Mouse (Mus musculus): ENCODE measurements around the gene Carf. TPM values are rescaled to one million over a fixed set of nuclear protein-coding genes. Genes with fewer than 3 reads are reported as not detected.

Gene Carf
- 1.8 and 2.3 TPM in 2 replicates for polyA plus RNA-seq (2012; rRNA removed)

DNA sequence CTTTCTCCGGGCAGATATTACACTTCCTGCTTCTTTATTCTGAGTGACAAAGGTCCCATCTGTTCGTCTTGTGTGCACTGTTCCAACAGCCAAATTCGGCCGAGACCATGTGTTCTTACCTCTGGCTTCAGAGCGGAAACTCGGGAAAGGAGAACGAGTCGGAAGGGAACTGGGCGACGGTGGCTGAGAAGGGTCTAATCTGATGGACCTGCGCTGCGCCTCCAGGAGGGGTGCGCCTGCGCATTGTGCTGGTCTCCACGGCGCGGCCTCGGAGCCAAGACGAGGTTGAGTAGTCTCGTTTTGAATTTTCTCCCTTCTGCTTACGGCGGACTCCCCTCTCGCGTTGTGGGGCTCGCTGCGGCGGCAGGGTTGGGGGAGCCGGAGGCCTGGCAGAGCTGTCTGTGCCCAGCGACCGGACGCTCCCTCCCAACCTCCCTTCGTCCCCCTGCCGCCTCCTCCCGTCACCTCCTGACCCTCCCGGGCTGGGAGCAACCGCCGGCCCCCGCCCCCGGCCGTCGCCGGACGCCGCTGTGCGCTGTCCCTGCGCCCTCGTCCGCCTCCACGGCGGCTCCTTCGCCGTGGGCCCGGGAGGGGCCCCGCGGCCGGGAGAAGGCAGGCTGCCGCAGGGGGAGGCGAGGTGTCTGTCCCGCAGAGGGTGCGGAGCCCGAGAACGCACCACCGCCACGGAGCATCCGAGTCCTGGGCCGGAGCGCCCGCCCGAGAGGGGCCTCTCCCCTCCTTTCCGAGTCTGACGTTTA, at the start of gene Carf, which contains the start of gene Wdr12:
Carf (plus strand) TSS at position 224 of the 758 bp plus-strand sequence.
Wdr12 (minus strand) TSS at position 622 of the 758 bp plus-strand sequence.

DNA sequence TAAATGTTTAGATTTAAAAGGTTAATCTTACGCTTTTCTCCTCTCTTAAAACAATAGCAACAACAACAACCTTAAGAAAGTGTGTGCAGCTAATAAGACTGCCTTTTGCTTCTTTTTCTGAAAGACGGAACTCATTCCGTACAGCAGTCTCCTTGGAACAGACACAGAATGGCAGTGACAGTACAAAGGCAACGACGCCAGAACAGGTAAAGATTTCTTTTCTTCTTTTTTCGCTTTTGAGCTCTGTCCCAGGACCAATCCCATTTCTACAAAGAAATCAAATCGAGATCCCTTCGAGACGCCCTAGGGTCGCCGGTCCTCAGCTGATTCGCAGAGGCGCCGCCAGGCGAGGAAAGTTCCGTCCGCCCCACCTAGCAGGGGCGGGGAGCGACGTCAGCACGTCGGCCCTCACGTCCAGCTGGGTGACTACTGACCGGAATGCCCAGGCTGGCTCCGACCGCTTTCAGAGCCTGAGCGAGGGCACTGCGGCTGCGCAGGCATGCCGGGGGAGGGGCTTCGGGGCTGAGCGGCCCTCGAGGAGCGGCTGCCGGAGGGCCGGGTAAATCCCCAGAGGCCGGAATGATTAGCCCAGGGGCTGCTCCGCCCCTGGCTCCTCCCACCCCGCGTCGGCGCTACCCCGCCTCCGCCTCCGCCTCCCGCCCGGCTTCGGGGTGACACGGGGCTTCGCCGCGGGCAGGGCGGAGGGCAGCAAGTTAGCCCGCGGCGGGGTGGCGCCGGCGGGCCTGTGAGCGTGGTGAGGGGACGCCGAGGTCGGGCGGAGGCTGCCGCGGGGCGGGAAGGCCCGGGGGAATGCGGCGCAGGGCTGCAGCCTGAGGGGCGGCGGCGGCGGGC, 82.1 kb downstream of the Carf start, which contains the start of gene Nbeal1:
Nbeal1 (plus strand) TSS at position 668 of the 852 bp plus-strand sequence.

Other genes with a start within 250 kb of the Carf start
- 2.4 and 2.8 TPM in 2 replicates for gene Fam117b, start 185.2 kb upstream of the Carf start, polyA plus RNA-seq (2012; rRNA removed)
- gene Ica1l, start 55.1 kb upstream of the Carf start, polyA plus RNA-seq (2012; rRNA removed): 0.11 and 0.12 TPM in 2 replicates
- gene Wdr12, start 398 bp downstream of the Carf start, polyA plus RNA-seq (2012; rRNA removed): 9.6 and 10.0 TPM in 2 replicates
- gene Nbeal1, start 82.4 kb downstream of the Carf start, polyA plus RNA-seq (2012; rRNA removed): 1.2 and 1.4 TPM in 2 replicates
- 9.7 and 10.2 TPM in 2 replicates for gene Cyp20a1, start 245.1 kb downstream of the Carf start, polyA plus RNA-seq (2012; rRNA removed)